Mouse (Mus musculus) kidney, postnatal 36 days (tissue): Measurements from ENCODE around the gene Trip6.

Experiments
- DNase-seq, 2 experiments: peaks; one replicate each; pipeline ENCODE4 v3.0.0; 2021 to 2022; ENCODE audit warnings: mixed read lengths in 2 of 2

Trip6 gene

GRCm38 (mm10) chr5:137263897-137264720, 50.1 kb downstream of the Trip6 start:
- DNase-seq = no peak
